Mouse (Mus musculus): ENCODE results near the gene Ptger3. TPM values are rescaled to one million over a fixed set of nuclear protein-coding genes. Genes with fewer than 3 reads are reported as not detected.

The Ptger3 gene
- total and polyA plus RNA-seq, 2 experiments from 2014 or later, result 7.8 to 9.4 TPM

DNA sequence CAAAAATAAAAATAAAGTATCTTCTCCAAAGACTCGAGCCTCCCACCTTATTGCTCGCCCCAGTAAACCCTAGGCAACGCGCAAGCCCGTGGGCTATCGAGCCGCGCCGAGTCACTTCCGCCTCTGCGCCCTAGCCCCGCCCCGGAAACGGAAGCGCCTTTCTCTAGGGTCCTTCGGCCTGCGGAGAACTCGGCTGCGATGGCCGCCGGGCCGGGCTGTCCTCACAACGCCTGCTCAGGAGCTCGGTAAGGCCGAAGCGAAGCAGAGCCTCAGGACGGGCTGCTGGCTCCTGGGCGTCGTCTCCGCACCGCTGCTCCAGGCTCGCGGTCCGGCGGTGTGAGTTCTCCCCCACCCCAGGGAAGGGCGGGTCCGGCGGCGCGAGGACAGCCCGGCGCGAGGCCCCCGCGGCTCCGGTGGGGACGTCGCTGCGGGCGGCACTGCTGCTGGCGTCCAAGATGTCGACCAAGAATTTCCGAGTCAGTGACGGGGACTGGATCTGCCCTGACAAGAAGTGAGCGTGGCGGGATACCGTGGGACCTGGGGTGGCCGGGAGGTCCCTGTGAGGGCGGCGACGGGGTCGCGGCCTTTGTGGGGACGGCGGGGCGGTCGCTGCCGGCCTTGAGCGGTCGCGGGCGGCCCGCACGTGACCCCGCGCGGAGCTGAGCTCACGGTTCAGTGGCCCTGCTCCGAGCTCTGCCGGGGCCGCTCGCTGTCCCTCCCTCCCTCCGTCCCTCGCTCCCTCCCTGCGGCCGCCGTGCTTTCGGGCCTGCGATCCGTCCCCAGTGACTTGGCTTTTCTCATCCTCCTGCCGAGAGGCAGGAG is 32.5 kb upstream of the Ptger3 start, which contains the start of gene Zranb2:
Zranb2 (plus strand) TSS at position 197 of the 822 bp plus-strand sequence.
- DNase-seq (ENCODE audit: low spot score) (peak; percentile 96), ATAC-seq (ENCODE audit: low FRiP score) (peak; percentile 96)
- H3K27ac ChIP-seq (ENCODE audit: low read depth, low read length), result peak within 1 kb of the TSS; percentile 95
- peaks cover 5% of the 10 kb centered on the region; the same call in 1 of the 2 replicates for H3K4me1 ChIP-seq (ENCODE audit: insufficient read depth, low read length)
- H3K9ac ChIP-seq (replicated peaks; ENCODE audit: low read length, poor library complexity, severe bottlenecking), result peak within 1 kb of the TSS; percentile 60
- H3K4me2 ChIP-seq (ENCODE audit: low read depth, low read length, poor library complexity, severe bottlenecking), result peak within 1 kb of the TSS; percentile 64
- peaks cover 30% of the 10 kb centered on the region for H3K27me3 ChIP-seq (ENCODE audit: insufficient read depth, low read length)
- under 1% methylated on average over 63 of the region's 91 CpGs for WGBS
- peak within 1 kb of the TSS; percentile 69 for H3K4me3 ChIP-seq (ENCODE audit: low read depth, low read length)
- H3K36me3 ChIP-seq (ENCODE audit: insufficient read depth, low read length), result 0 out of 2 replicates have a peak, but pooled peaks cover 5% of the 10 kb centered on the region
- TF ChIP-seq CTCF (IDR thresholded peaks at IDR 0.05), result no peak
- H3K9me3 ChIP-seq (ENCODE audit: low read length), result no peaks in the 10 kb centered on the region

DNA sequence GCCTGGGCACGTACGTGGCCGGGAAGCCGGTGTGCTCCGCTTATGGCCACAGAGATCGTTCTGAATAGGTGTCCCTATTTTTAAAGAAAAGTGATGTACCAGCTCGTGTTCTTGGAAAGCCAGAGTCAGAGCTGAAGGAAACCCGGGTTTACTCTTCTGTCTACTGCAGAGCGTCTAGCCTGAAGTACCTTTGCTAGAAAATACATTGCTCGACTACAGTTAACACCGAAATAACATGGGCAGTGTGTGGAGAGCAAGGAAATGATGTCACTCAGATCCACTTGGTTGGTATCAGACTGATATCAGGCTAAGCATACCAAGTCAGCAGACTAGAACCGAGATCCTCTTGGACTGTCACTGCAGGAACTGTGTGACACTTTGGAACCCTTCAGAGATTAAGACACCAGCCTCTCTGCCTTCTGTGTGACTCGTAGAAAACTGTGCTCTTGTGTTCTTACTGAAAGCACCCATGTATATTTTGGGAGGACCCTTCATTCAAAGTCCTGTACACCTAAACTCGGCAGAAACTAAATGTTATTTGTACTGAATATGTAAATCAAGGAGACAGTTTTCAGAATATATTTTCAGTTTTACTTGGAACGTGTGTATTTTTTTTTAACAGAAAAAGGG is 31.8 kb upstream of the Ptger3 start:
- H3K4me3 ChIP-seq (ENCODE audit: low read depth, low read length), result peak overlapping the region; percentile 69
- peak overlapping the region; percentile 95 for H3K27ac ChIP-seq (ENCODE audit: low read depth, low read length)
- peaks cover 11% of the 10 kb centered on the region; the same call in 1 of the 2 replicates for H3K36me3 ChIP-seq (ENCODE audit: insufficient read depth, low read length)
- peak overlapping the region; percentile 60 for H3K9ac ChIP-seq (replicated peaks; ENCODE audit: low read length, poor library complexity, severe bottlenecking)
- ATAC-seq (ENCODE audit: low FRiP score) (peak; percentile 43), DNase-seq (ENCODE audit: low spot score) (peak; percentile 20)
- 4% methylated on average over 15 of the region's 15 CpGs for WGBS
- peak overlapping the region; percentile 64 for H3K4me2 ChIP-seq (ENCODE audit: low read depth, low read length, poor library complexity, severe bottlenecking)
- TF ChIP-seq CTCF (IDR thresholded peaks at IDR 0.05), result no peak
- H3K9me3 ChIP-seq (ENCODE audit: low read length), result no peaks in the 10 kb centered on the region
- peaks cover 23% of the 10 kb centered on the region for H3K27me3 ChIP-seq (ENCODE audit: insufficient read depth, low read length)
- H3K4me1 ChIP-seq (ENCODE audit: insufficient read depth, low read length), result peaks cover 5% of the 10 kb centered on the region; the same call in 1 of the 2 replicates

DNA sequence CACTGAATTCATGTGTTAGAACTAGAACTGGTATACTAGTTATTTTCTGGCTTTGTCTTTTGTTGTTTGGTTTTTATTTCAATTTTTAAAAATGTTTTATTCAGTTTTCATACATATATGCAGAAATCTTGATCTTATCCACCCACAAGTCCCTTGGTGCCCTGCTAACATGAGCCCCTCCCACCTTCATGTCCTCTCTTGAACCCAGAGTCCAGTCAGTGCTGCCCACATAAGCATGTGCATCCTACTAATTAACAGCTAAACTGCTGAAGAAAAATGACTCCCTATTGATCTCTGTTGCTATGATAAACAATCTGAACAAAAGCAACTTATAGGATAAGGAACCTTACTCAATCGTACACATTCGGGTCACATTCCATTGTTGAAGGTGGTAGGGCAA is 17.4 kb upstream of the Ptger3 start:
- no peak for DNase-seq (ENCODE audit: low spot score)
- no peaks in the 10 kb centered on the region for H3K27me3 ChIP-seq (ENCODE audit: insufficient read depth, low read length)
- 94% methylated on average over 2 of the region's 2 CpGs for WGBS
- no peak overlapping the region for H3K4me3 ChIP-seq (ENCODE audit: low read depth, low read length)
- no peak for TF ChIP-seq CTCF (IDR thresholded peaks at IDR 0.05)
- no peak for ATAC-seq (ENCODE audit: low FRiP score)
- H3K27ac ChIP-seq (ENCODE audit: low read depth, low read length), result no peak overlapping the region
- no peaks in the 10 kb centered on the region for H3K9me3 ChIP-seq (ENCODE audit: low read length)
- no peak overlapping the region for H3K9ac ChIP-seq (replicated peaks; ENCODE audit: low read length, poor library complexity, severe bottlenecking)
- no peak overlapping the region for H3K4me2 ChIP-seq (ENCODE audit: low read depth, low read length, poor library complexity, severe bottlenecking)
- H3K36me3 ChIP-seq (ENCODE audit: insufficient read depth, low read length), result peaks cover 37% of the 10 kb centered on the region; the same call in 1 of the 2 replicates
- H3K4me1 ChIP-seq (ENCODE audit: insufficient read depth, low read length), result no peaks in the 10 kb centered on the region

DNA sequence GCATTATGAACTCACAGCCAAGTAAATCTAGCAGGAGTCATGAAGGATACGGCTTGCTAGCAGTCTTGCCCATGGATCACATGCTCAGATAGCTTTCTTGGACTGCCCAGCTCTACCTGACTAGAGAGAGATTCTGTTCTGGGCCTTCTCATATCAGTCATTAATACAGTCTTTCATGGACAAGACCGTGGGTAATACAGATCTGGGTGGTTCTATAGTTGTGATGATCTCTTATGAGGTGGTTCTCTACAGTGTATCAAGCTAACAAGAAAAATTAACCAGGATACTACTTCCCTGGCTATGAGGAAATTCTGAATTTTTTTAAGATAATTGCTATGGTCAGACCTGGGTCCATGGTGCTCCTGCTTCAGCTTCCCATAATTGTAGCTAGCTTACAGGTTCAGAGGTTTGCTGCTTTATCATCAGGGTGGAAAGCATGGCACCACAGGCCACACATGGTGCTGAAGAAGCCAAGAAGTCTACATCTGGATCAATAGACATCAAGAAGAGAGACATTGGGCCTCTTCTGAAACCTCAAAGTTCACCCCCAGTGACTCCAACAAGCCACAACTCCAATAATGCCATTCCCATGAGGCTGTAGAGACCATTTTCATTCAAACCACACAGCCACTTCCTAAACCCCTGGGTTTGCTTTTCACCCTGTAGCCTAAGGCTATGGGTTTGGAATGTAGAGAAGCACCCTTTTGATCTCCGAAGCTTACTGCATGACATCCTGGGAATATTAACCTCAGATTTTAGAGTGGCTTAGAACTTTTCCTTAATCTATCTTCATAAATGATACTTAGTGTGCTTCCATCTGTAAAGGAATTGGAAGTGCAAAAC is 16.7 kb upstream of the Ptger3 start:
- Histone ChIP-seq H3K9me3 (ENCODE audit: low read length) (no peaks in the 10 kb centered on the region), H3K36me3 (ENCODE audit: insufficient read depth, low read length) (peaks cover 33% of the 10 kb centered on the region; the same call in 1 of the 2 replicates), H3K27me3 (ENCODE audit: insufficient read depth, low read length) (no peaks in the 10 kb centered on the region), H3K4me1 (ENCODE audit: insufficient read depth, low read length) (no peaks in the 10 kb centered on the region), H3K27ac (ENCODE audit: low read depth, low read length) (no peak overlapping the region), H3K4me3 (ENCODE audit: low read depth, low read length) (no peak overlapping the region), H3K4me2 (ENCODE audit: low read depth, low read length, poor library complexity, severe bottlenecking) (no peak overlapping the region), H3K9ac (replicated peaks; ENCODE audit: low read length, poor library complexity, severe bottlenecking) (no peak overlapping the region)
- DNase-seq (ENCODE audit: low spot score) (no peak), ATAC-seq (ENCODE audit: low FRiP score) (no peak)
- no peak for TF ChIP-seq CTCF (IDR thresholded peaks at IDR 0.05)
- 90% methylated on average over 3 of the region's 3 CpGs for WGBS

DNA sequence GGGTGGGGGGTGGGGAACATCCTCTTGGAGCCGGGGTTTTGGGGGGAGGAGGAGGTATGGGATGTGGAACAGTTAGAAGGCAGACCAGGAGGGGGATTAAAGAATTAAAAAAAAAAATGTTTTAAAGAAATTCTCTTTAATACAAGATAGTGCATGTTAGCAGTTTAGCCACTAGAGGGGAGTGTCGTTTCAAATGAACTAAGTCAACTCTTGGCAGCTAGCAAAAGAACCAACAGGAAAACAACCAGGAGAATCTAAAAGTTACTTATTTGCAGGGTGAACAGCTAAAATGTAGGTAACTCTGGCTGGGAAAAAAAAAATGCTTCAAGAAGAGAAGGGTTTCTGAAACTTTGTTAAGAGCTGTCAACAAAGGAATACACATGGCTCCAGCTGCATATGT is 1.5 kb upstream of the Ptger3 start:
- 7% methylated on average over 2 of the region's 2 CpGs for WGBS
- Histone ChIP-seq H3K27me3 (ENCODE audit: insufficient read depth, low read length) (peaks cover 19% of the 10 kb centered on the region), H3K27ac (ENCODE audit: low read depth, low read length) (no peak overlapping the region), H3K4me3 (ENCODE audit: low read depth, low read length) (no peak overlapping the region), H3K36me3 (ENCODE audit: insufficient read depth, low read length) (no peaks in the 10 kb centered on the region), H3K9me3 (ENCODE audit: low read length) (no peaks in the 10 kb centered on the region), H3K9ac (replicated peaks; ENCODE audit: low read length, poor library complexity, severe bottlenecking) (no peak overlapping the region), H3K4me1 (ENCODE audit: insufficient read depth, low read length) (no peaks in the 10 kb centered on the region), H3K4me2 (ENCODE audit: low read depth, low read length, poor library complexity, severe bottlenecking) (no peak overlapping the region)
- TF ChIP-seq CTCF (IDR thresholded peaks at IDR 0.05), result peak; percentile 83
- ATAC-seq (ENCODE audit: low FRiP score) (no peak), DNase-seq (ENCODE audit: low spot score) (peak; percentile 88)

Data from midbrain, postnatal 0 days (tissue).